Mouse (Mus musculus) layer of hippocampus, adult 18-20 months (tissue): ENCODE data around the gene Gramd4. TPM values are rescaled to one million over a fixed set of nuclear protein-coding genes. Genes with fewer than 3 reads are reported as not detected.
"Not testable (repeated sequence)": the region's sequence is repeated elsewhere in the genome, so short reads cannot be mapped to it uniquely, and the experiment has no call there.

Source experiments
- DNase-seq, 2 experiments: peaks; one replicate each; pipeline ENCODE4 v3.0.0; 2022; ENCODE audit warnings: low spot score in 2 of 2
- total RNA-seq, 2 experiments: library from RNA; stranded (reverse); gene quantifications; 2 replicates each; pipeline ENCODE4 v1.2.3; 2021

The Gramd4 gene
- total RNA-seq, 2 experiments from 2014 or later, result 30.7 to 34.5 TPM

DNA sequence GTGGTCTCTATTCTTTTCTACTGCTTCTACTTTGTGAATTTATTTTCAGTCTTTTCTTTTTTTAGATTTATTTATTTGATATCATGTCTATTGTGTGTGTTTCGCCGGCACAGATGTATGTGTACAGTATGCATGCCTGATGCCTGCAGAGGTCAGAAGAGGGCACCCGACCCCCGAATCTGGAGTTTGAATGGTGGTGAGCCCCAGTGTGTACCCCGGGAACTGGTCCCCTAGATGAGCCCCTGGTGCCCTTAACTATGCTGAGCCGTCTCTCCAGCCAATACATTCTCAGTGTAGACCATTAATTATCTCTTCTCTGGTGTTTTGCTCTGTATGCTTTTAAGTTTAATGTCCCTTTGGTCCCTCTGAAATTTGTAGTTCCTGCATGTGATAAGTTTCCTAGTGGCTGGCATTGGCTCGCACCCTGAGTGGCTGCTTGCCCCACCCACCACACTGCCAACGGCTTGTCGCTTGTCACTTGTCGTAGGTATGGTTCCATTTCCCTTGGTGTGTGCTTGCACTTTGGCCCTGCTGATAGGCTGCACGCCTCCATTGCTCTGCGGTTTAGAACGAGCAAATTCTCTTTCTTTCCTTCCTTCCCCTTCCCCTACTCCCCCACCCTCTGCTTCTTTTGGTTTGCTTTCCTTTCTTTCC is 31.7 kb downstream of the Gramd4 start:
- DNase-seq, result no peak

DNA sequence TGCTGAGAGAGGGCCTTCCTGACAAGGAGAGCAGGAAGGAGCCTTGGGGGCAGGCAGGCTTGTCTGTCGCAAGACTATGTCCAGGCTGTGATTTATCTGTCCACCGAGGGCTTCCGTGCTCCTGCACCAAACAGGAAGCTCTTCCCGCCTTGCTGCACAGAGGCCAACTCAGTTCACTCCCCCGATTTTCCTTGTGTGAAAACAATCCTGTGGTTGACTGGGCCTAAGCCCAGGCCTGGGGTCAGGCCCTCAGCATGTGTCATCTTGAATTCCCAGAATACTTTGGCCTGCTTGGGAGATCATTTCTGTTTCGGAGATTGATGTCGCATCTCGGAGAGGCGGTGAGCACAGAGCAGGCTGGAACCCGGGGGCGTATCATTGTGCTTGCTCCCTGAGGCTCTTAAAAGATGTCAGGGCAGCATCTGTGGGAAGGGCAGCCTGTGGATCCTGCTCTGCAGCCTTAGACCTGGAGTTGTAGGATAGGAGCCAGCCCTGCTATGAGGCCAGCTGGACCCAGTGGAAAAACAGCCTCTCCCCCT is 32.6 kb downstream of the Gramd4 start:
- DNase-seq, result no peak

DNA sequence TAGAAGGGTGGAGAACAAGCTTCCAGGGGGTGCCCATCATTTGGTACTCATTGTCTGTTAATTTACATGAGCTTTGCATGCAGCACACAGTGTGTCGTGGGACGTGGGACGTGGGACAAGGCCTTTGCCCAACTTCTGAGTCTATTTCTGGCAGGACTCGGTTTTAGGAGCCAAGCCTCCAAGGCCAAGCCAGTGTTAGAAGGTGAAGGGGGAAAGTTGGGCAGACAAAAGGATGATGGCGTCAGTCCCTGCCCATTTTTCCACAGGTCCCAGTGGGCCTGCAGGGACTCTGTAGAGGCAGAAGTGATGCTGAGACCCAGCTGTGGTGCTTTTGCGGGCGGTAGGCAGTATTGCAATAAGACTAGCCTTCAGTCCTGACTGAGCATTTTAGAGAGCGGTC is 33.1 kb downstream of the Gramd4 start:
- DNase-seq, result no peak

DNA sequence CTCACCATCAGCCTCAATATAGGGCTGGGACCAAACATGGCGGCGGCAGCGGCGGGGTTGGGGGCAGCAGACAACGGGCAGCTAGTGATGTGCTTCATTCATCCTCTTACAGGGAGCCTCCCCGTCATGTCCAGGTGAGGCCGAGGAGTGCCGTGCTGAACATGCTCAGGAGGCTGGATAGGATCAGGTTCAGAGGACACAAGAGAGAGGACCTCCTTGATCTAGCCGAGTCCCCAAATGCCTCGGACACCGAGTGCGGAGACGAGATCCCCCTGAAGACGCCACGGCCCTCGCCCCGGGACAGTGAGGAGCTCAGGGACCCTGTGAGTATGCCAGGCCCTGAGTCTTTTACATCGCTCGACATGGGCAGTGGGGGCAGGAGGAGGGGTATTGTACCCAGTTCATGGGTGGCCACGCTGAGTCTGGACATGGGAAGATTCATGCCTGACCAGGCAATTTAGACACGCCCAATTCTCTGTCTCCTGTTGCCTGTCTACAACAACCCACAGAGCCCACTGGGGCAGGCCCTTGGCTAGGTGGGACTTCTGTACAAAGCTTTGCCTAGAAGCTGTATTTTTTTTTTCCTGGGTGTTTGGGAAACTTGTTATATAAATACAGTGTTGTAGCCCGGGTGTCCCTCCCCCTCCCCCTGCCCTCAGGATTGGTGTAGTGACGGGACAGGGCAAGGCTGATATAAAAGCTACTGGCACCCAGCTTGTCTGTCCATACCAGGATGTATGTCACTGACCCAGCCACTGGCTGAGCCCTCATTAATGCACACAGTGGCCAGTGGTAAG is 33.9 kb downstream of the Gramd4 start:
- DNase-seq, result no peak

DNA sequence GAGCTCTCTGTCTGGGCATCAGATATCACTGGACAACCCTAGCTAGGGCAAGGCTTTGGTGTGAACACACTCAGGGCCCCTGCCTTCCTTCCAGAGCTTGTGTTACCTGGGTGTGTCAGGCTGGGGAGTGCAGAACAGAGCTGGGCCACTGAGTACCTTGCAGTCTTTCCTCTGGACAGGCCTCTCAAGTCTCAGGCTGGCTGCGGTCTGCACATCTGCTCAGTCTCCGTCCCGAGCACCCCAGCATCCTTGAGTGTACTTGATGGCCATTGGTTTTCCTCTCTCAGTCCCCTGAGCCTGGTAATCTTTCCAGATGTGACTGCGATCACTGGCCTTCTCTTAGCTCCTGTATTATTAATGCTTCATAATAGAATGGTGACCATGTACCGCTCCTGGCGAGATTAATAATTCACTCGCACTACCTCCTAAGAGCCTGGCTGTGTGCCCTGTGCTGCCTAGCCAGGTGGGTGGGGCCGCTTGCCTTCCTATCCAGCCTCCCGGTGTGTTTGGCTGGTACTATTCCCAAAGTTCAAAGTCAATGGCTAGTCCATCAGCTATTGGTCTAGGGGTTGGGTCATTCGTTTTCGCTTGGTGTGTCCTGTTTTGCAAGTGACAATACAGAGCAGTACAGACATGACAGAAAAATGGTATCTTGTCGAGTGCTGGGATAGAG is 34.6 kb downstream of the Gramd4 start:
- DNase-seq, result no peak

DNA sequence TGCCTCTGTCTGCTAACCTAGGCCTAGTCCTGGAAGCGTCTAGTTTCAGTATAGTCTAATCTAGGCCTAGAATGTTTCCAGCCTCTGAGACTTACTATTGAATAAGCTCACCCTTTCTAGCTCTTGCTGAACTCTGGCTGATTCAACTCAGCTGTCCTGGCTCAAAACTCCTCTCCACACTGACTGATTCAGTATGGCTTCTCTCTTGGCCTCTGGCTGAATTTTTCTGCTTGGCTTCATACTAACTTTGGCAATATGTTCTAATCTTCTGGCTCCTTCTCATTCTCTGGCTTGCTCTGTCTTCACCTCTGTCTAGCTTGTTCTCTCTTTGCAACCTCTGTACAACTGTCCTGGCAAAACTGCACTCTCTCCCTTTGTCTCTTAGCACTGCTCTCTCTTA is 35.7 kb downstream of the Gramd4 start:
- no peak for DNase-seq

DNA sequence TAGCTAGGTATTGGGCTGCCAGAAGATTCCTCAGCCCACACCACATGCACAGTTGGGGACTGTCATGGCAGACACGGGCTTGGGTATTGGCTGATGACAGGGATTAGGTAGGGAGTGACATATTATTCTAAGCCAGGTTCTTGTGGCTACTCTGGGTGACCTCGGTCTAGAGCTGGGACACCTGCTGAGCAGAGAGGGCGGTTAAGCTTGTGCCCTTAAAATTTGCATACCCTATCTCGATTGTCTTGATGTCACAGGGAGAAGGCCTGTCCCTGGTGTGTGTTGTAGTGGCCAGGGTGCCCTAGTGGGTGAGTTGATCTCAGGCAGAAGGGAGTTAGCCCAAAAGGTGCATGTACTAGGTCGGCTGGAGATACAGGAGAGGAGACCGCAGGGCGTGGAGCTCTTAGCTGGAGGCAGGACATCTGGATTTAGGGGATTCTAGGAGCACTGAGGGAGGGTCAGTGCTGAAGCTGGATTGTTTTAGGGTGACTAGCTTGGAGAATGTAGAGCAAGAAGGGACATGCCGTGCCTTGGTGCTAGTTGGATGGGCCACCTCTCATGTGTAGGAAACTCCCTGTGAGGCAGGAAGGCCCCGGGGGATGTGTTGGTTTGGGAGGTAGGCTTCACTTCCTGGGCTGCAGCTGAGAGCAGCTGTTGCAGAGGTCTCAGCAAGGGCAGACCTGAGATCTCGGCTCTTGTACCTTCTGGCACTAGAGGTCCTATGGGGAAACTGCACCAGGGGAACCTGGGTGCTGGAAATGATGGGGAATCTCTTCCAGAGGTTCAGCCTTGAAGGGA is 37.0 kb downstream of the Gramd4 start:
- DNase-seq, result no peak

DNA sequence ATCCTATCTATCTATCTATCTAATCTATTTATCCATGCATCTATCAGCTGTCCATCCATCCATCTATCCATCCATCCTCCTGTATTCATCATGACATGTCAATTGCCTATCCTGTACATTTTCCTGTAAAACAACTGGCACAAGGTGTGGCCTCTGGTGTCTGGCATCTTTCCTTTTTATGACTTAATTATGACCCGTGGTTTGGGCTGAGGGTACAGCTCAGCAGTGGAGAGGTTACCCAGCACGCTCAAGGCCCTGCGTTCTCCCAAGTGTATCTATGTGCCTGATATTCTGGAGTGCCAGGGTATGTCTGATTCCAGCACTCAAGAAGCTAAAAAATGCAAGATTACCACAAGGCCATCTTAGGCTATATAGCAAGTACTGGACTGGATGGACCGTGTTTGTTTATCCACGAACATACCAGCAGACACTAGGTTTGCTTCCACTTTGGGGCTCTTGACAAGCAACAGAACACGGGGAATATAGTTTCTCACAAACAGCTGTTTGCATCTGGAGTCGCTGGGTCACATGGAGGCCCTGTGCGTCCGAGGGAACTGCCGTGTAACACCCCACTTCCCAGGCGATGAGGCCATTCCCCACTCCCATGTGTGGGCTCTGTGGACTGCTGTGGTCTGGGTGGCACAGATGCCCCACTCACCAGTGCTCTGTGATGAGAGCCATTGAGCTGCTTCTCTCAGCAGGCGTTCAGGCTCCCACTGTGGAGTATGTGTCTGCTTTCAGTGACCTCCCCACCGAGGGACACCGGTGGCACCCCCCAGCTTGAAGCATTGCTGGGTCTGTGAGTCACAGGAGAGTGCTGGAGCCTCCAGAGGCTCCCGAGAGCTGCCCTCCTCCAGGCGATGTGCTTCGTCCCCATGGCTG is 38.5 kb downstream of the Gramd4 start:
- no peak for DNase-seq

DNA sequence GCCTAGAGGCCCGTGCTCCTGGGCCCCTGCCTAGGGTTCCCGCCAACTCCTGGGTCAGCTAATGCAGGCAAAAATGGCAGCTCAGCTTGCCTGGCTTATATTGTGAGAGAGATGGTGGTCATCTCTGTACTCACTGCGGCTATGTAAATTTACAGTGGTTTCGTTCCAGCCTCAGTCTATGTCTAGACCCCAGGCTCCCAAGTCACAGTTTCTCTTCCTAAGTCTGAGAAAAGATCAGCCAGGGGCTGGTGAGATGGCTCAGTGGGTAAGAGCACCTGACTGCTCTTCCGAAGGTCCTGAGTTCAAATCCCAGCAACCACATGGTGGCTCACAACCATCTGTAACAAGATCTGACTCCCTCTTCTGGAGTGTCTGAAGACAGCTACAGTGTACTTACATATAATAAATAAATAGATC is 39.1 kb downstream of the Gramd4 start:
- DNase-seq, result not testable (repeated sequence)

DNA sequence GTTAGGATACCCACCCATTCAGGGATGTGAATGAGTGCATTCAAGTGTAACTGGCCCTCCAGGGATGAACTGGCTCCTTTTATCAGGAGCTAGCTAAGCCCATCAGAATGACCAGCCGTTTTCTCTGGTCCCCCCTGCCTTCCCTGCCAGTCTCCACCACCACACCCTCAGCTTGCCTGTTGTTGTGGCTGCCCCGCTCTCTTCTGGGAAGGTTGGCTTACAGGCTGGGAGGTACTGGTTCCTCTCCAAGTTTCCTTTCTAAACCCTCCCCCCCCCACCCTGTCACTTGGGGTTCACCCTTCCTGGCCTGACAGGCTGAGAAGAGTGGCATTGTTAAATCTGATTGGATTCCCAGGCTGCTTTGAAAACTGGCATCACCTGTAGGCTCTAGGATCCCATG is 40.4 kb downstream of the Gramd4 start:
- no peak for DNase-seq

DNA sequence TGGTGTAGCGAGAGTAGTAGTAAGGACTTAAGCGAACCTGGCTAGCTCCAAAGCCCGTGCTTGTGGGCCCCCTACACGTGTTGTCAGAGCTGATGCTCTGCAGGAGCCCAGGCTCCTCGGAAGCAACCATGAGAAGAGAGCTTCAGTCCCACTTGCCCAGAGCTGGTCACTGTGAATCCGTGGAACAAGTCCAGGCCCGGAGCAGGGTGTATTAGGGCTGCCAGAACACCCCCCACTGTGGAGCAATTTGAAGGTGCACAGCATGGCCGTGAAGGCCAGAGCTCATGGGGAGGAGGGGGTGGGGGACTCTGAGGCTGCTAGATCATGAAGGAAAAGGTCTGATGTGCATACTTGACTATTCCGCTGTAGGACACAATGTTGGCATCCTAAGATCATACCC is 44.1 kb downstream of the Gramd4 start:
- no peak for DNase-seq

DNA sequence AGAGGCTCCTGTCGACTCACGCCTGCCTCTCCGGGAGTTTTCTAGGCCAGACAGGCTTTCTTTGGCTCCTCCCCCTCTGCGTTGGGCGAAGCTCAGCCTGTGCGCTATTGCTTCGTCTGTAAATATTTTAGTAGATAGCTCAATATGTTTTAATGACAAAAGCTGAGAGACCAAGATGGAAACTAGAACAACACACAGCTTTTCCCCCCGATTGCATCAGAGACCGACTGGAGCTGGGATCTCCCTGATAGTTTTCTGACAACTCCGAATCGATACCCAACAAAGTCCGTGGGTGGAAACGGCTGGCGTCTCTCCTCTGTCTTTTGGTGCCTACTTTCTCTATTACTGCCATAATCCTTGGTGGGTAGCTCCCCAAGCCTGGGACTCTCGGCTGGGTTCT is 44.8 kb downstream of the Gramd4 start:
- peak; percentile 55 to 79 for DNase-seq

DNA sequence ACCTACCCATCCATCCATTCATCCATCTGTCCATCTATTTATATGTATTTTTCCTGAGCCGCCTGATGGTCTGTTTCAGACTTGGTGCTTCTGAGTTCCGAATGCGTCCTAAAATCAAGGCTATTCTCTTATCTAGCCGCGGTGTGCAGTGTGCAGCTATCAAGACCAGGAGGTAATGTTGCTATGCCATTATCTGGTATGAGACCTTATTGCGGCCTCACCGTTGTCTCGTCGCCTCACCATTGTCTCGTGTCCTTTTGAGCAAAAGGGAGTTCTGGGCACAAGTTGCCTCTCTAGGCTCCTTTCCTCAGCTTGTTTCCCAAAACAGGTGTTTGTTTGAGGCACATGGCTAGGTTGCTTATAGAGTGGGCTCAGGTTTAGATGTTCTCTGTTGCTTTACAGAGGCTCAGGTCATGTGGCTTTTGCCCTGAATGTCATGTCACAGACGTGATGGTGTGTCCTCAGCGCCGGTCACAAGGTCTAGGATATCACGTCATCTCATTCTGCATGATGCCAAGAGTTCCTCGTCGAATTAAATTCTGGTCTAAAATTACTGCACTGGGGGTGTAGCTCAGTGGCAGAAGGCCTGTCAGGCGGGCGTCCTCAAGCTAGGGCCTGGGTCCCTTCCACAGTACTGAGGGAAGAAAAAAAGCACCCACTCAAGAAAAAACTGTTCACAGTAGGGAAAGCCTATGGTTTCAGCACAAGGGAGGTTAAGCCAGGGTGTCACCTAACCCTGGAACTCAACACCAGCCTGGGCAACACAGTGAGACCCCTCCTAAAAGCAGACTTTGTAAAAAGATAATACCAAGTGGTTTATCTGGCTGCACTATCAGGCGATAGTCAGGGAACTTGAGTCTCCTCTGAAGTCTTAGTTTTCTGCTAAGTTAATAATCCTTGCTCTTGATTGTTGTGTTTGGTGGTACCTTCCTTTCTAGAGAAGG is 47.2 kb downstream of the Gramd4 start:
- no peak for DNase-seq

DNA sequence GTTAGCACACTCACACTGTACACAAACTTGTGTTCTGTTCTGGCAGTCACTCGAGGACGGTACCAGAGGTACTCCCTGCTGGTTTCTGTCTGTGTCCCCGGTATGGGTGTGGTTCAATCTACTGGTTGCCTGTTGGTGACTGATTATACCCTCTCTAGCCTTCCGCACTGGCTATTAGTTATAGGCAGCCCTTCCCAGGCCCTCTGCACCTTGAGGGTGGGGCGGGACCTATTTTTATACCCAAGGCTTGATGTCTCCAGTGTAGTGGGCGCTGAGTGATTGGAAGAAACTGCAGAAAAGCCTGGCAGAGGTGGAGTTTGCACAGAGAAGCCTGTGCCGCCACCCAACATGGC is 47.8 kb downstream of the Gramd4 start:
- no peak for DNase-seq

DNA sequence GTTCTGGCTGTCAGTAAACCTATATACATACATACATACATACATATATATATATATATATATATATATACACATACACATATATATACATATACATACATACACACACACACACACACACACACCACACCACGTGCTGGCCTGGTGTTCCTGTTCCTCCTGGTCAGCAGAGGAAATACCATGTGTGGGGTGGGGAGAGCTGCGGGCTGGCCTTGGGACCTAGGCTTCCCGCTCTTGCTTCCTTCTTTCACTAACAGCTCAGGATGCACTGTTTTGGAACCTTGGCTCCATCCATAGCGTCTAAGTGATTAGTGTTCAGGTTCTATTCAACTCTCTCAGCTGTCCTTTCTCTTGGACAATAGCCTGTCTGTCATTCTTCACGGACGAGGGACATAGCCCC is 48.3 kb downstream of the Gramd4 start:
- DNase-seq, result no peak

DNA sequence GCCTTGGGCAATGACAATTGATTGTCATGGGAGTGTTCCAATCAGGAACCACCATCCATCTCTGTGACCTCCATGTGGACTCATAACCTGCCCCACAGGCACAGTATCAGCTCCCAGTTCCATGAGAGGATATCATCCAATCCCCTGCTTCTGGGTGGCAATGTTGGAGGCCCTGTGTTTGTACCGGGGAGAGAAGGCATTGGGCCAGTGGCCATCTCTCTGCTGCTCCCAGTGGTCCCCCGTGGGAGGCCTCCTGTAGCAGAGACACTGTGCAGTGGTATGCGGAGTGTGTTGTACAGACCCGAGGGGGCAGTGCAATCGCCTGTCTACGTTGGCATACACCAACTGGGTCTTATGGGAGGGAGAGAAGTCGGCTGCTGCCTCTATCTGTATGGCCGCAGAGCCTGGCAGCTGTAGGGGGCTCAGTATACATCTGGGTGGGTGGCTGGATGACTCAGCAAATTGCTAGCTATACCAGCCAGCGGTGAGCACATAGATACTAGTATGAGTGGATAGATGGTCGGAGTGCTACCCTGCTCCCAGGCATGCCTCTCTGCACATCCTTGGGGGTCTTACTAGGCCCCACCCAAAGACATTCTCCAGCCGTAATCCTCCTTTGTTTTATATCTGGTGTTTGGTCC is 50.5 kb downstream of the Gramd4 start:
- DNase-seq, result no peak

DNA sequence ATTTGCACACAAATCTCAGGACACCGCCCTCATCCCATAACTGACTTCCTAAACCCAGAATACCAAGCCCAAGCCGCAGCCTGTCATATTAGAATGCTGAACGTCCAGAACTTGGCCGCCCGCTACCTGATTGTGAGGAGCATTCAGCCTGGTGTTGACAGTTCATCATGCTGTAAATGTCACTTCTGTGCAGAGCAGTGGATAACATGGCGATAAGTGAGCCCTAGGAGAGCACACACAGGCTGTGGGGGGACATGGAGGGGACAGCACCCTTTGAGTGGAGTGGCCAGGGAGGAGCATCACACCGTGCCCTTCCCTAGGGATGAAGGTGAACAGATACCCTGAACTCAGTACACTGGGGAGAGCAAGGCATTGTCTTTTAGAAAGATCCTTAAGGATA is 51.8 kb downstream of the Gramd4 start:
- DNase-seq, result no peak

DNA sequence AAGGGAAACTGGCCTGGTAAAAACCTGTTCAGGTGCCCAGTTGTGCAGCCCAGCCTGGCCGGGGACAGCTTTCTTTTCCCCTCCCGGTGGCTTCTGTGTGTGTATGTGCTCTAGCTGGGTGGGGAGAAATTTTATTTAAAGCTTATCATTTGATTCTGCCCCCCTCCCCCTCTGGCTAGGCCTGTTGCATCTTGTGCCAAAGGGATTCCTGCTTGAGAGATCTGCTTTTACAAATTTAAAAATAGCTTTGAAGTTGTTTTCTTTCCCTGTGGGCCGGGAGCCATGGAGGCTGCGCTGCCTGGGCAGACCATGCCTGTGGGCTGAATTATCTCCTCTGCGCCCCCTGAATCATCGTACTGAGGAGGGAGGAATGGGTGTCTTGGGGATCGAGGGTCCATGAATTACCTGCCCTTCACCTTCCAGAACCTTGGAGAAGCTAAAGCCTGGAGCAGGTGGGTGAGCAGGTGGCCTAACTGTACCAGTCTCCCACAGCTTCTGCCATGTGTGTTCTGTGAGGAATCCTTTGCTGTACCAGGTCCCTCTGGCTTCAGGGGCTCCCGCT is 52.2 kb downstream of the Gramd4 start:
- DNase-seq, result peak in 1 of 2 experiments; percentile 27
